Mouse (Mus musculus) liver, postnatal 0 days (tissue): Measurements from ENCODE around the gene Gal3st3.

Experiments used
- CTCF ChIP-seq: sonication (generic); IDR thresholded peaks from 2 replicates; pipeline ENCODE4 v1.5.1; 2016; ENCODE audit warnings: antibody characterized with exemption, low read depth
- EP300 ChIP-seq: IDR thresholded peaks from 2 replicates; pipeline ENCODE4 v1.6.1; 2016; ENCODE audit warnings: antibody characterized with exemption, low read depth, mild to moderate bottlenecking

DNA sequence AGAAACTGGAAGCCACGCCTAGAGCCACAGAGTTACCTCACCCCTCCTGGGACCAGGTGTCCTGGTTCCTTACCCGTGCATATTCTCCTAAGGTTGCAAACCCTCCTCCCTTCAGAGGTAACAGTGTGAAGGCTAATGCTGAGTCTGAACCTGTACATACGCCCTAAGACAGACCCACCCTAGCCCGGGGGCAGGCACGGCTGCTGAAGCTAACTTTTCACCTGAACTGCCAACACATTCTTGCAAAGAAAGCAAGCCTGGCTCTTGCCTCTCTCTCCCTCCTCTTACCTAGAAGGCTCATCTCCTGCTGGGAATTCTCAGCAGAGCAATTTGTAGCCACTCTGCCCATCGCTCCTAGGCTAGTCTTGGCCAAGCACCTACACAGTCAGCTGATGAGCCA is 2.5 kb downstream of the Gal3st3 start:
- no peak for TF ChIP-seq EP300
- no peak for TF ChIP-seq CTCF
